Mouse (Mus musculus) B cell, adult (primary cell): ENCODE measurements around the gene Rsbn1. TPM values are rescaled to one million over a fixed set of nuclear protein-coding genes. Genes with fewer than 3 reads are reported as not detected.

ENCODE experiments used
- total RNA-seq: library from RNA; stranded (reverse); gene quantifications from 4 replicates; pipeline ENCODE4 v1.2.4, GENCODE M21; 2023; ENCODE audit not compliant: inconsistent age

Gene Rsbn1
- total RNA-seq: 44.0 to 51.5 TPM (median 49.9 TPM) in 4 replicates

DNA sequence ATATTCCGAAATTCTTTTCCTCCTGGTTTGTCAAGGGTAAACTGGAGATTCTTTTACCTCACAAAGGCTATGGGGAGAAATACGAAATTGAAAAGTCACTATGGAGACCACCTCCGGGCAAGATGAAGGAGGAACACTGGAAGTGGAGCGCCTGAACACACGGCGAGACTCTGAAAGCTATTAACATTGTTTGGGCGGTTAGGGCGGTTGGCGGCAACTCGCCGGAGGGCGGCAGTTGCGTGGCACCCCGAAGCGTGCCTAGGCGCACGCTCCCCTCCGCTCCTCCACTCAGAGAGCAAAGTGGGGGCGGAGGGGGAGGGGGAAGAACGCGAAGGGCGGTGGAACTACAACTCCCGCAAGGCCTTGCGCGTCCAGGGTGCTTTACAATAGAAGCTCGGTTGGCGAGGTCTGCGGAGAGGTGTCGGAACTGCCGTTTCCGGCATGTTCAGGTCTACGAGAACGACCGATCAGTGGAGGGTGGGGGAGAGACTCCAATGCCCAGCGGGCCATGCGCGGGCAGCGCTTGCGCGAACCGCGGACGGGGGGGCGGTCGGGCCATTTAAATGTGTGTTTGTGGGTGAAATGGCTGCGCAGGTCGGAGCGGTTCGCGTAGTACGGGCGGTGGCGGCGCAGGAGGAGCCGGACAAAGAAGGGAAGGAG lies at the start of gene Rsbn1:
Gene Rsbn1, plus strand, starts transcription at position 111 of the 660 bp plus-strand sequence.

DNA sequence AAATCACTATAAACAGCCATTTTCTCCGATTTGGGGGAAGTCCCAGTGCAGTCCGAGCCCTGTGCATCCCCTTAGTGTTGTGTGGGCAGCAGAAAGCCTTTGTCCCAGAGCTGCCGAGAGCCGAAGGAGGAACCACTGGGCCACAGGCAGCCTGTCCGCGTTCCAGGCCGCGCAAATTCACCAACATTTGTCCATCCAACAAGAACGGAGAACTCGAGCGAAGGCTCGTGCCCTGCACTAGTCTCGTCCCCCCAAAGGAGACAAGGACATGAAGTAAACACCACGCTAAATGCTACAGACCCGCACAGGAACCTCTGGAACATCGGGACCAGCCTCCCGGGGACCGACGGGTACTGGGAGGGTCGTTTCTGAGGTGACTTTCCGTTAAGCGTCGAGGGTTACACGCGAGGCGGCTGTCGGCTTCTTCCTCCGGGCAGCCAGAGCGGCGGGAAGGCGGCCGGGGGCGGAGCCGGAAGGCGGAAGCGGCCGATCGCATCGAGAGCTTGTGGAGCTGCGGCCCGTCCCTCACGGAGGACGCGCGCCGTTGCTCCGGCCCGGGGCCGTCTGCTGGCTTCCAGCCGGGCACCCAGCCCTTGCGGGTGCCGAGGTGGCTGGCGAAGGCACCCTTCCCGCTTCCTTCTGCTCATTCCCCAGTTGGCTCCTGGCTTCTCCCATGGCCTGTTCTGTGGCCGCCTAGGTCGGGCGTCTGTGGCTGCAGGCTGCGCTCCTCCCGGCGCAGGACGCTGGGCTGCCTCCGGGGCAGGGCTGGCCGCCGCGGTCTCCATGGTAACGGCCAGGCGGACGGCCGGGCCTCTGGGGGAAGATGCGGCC lies 54.2 kb downstream of the Rsbn1 start, which contains the start of gene Phtf1:
Gene Phtf1, plus strand, starts transcription at position 250 of the 831 bp plus-strand sequence.

Other genes with a start within 250 kb of the Rsbn1 start
- gene Olfml3, start 176.1 kb upstream of the Rsbn1 start, total RNA-seq: 1.2 to 2.2 TPM (median 1.5 TPM) in 4 replicates
- not detected in 4 replicates for gene Gm10964, start 174.8 kb upstream of the Rsbn1 start, total RNA-seq
- 194 to 217 TPM (median 210 TPM) in 4 replicates for gene Hipk1, start 122.6 kb upstream of the Rsbn1 start, total RNA-seq
- gene Dclre1b, start 104.7 kb upstream of the Rsbn1 start, total RNA-seq: 19.0 to 27.0 TPM (median 24.3 TPM) in 4 replicates
- gene Ap4b1, start 104.6 kb upstream of the Rsbn1 start, total RNA-seq: 24.1 to 27.3 TPM (median 26.1 TPM) in 4 replicates
- gene Gm43064, start 104.5 kb upstream of the Rsbn1 start, total RNA-seq: 0.54 to 2.0 TPM (median 0.58 TPM) in 3 of 4 replicates, not detected in the other
- 0.48 to 2.0 TPM (median 1.2 TPM) in 3 of 4 replicates, not detected in the other for gene Bcl2l15, start 81.5 kb upstream of the Rsbn1 start, total RNA-seq
- 121 to 169 TPM (median 142 TPM) in 4 replicates for gene Ptpn22, start 54.3 kb upstream of the Rsbn1 start, total RNA-seq
- gene Phtf1, start 54.0 kb downstream of the Rsbn1 start, total RNA-seq: 22.0 to 28.4 TPM (median 23.6 TPM) in 4 replicates